Mouse (Mus musculus): ENCODE results near the gene Tcp11l1.

DNA sequence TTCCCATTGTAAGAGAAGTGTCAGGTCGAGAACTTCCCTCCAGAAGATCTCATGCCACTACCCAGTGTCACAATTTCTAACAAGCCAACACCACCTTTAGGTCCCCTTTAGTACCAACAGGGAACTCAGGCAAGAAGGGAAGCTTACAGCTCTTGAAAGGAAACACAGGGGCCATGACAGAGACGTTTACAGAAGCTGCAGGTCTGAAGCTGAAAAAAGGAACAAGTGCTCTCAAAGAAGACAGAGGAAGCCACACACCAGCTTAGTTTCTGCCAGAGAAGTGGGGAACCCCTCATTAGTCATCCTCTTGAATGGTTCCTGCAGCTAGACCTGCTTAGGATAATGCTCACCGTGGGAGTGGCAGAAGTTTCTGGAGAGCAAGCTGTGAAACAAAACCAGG lies 24.7 kb downstream of the Tcp11l1 start:
- no peak for TF ChIP-seq ZNF384 (IDR thresholded peaks at IDR 0.05; ENCODE audit: low read depth, low read length)
- no peak for TF ChIP-seq MAFK (IDR thresholded peaks at IDR 0.05; ENCODE audit: insufficient read depth, low read depth, low read length)

All from ES-E14 (cell line).